Mouse (Mus musculus) intestine, embryonic 16.5 days (tissue): ENCODE data around the gene Zfp598. TPM values are rescaled to one million over a fixed set of nuclear protein-coding genes. Genes with fewer than 3 reads are reported as not detected.

Source experiments
- ATAC-seq: fragments of 200-750 bp; cut with Nextera tagmentation; 2 replicates; pipeline ENCODE4 v1.8.0; 2017; ENCODE audit warnings: moderate TSS enrichment, moderate library complexity
- H3K27ac ChIP-seq: fragments of 300-500 bp; sonication (generic); 2 replicates; pipeline ENCODE4 v1.5.1; 2014; ENCODE audit warnings: mild to moderate bottlenecking, low read length
- H3K27me3 ChIP-seq: fragments of 300-500 bp; sonication (generic); replicated peaks from 2 replicates; pipeline ENCODE4 v1.6.1; 2014; ENCODE audit warnings: low read length, control low read depth, mixed read lengths; ENCODE audit not compliant: control insufficient read depth, insufficient read depth
- H3K36me3 ChIP-seq: fragments of 300-500 bp; sonication (generic); 2 replicates; pipeline ENCODE4 v1.6.1; 2014; ENCODE audit warnings: low read length, control low read depth; ENCODE audit not compliant: control insufficient read depth, insufficient read depth
- H3K4me1 ChIP-seq: fragments of 300-500 bp; sonication (generic); 2 replicates; pipeline ENCODE4 v1.6.1; 2014; ENCODE audit warnings: low read length, control low read depth, mixed read lengths; ENCODE audit not compliant: control insufficient read depth, insufficient read depth
- H3K4me2 ChIP-seq: fragments of 300-500 bp; sonication (generic); 2 replicates; pipeline ENCODE4 v1.6.1; 2014; ENCODE audit warnings: low read depth, low read length, control low read depth
- H3K4me3 ChIP-seq: fragments of 300-500 bp; sonication (generic); 2 replicates; pipeline ENCODE4 v1.5.1; 2014; ENCODE audit warnings: mild to moderate bottlenecking, low read length
- H3K9ac ChIP-seq: fragments of 300-500 bp; sonication (generic); 2 replicates; pipeline ENCODE4 v1.6.1; 2014; ENCODE audit warnings: low read depth, low read length
- H3K9me3 ChIP-seq: fragments of 300-500 bp; sonication (generic); 2 replicates; pipeline ENCODE4 v1.6.1; 2016; ENCODE audit warnings: low read length, control low read depth; ENCODE audit not compliant: control insufficient read depth
- WGBS: fragments of 180-500 bp; shearing (Covaris S2); extraction: QIAGEN DNeasy Blood & Tissue Kit; methylation state at CpG from one replicate; pipeline ENCODE4 v1.1.7; 2014; 5-methylcytosine and 5-hydroxymethylcytosine counted together
- polyA plus RNA-seq: library from polyadenylated mRNA; unstranded; fragments of >200 nt; fragmentation: Nextera tagmentation; extraction: Ambion mirVana; gene quantifications from 2 replicates; pipeline ENCODE4 v1.2.1, GENCODE M21; 2015

The Zfp598 gene
- polyA plus RNA-seq, 1 experiment from 2014 or later, result 11.0 TPM

DNA sequence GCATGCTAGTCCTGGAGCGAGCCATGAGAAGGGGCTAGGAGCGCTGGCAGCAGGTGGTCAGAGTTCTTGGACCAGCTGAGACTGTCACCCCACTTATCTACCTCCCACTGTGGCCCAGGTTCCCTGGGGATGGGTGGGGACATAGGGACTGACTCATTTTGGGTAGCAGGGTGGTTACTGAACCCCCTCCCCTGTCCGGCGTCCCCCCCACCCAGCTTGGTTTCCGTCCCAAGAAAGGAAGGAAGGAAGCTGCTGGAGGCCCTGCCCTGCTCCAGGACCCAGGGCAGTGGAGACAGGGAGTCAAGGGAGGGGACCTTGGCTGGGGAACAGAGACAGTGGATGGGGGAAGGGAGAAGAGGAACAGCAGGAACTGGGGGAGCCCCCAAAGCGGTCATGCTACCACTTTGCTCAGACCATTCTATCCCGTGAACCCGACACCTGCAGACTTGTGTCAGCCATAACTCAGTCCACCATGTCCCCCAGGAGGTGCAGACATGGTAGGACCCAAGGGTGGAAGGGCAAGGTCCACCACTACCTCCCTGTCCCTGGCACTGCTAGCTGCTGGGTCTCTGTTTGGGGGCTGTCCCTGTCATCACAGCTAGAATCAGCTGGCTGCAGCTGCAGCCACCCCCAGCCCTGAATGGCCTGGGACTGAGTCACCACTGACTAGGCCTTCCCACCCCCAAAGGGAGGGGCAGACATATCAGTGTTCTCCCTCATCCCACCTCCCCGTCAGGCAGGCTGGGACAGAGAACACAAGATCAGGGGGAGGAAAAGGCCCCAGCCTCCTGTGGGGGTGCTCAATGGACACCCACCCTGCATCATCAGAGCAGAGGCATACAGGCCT, 24.4 kb upstream of the Zfp598 start:
- peak; percentile 12; the same call in 1 of the 2 replicates for ATAC-seq
- Histone ChIP-seq H3K9ac (peak overlapping the region; percentile 43), H3K27ac (peak overlapping the region; percentile 79), H3K36me3 (no peaks in the 10 kb centered on the region), H3K9me3 (no peaks in the 10 kb centered on the region), H3K4me3 (no peak overlapping the region), H3K4me2 (peak overlapping the region; percentile 29), H3K27me3 (no peaks in the 10 kb centered on the region), H3K4me1 (peaks cover 40% of the 10 kb centered on the region)
- 74% methylated on average over 9 of the region's 9 CpGs for WGBS

DNA sequence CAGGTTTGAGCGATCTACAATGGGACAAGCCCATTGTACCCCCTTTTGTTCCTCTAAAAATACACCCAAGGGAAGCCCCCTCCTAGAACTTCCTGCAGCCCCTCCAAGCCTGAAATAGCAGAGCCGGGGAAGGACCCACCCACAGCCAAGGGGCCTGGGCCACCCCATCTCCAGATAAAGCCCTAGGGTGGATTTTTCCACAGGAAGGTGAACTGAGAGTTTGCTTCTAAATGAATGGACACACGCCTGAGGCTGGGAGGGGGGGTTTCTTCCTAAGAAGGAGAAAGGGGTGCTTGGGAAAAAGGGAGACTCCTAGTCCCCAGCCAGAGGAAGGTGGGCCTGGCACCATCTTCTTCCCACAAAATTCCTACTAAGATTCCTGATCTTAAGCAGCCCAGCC, 23.6 kb upstream of the Zfp598 start:
- H3K4me1 ChIP-seq, result peaks cover 45% of the 10 kb centered on the region
- peak overlapping the region; percentile 63 for H3K27ac ChIP-seq
- no peaks in the 10 kb centered on the region for H3K27me3 ChIP-seq
- no peaks in the 10 kb centered on the region for H3K36me3 ChIP-seq
- no peak overlapping the region for H3K4me2 ChIP-seq
- H3K4me3 ChIP-seq, result no peak overlapping the region
- 79% methylated on average over 3 of the region's 3 CpGs for WGBS
- no peak for ATAC-seq
- H3K9ac ChIP-seq, result peak overlapping the region; percentile 33; the same call in 1 of the 2 replicates
- no peaks in the 10 kb centered on the region for H3K9me3 ChIP-seq

DNA sequence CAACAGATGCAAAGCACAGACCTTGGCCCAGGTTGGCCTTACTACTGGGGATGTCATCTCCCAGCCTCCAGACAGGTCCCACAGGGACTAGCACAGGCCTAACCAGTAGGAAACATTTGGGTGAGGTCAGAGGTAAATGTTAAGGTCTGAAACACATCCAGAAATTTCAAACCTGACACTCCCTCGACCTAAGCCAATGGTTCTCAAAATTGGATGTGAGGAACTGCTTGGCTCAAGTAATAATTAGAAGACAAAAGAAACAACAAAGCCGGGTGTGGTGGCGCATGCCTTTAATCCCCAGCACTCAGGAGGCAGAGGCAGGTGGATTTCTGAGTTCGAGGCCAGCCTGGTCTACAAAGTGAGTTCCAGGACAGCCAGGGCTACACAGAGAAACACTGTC, 23.1 kb upstream of the Zfp598 start:
- Histone ChIP-seq H3K36me3 (no peaks in the 10 kb centered on the region), H3K27me3 (no peaks in the 10 kb centered on the region), H3K9me3 (no peaks in the 10 kb centered on the region), H3K4me3 (no peak overlapping the region), H3K4me1 (peaks cover 45% of the 10 kb centered on the region), H3K27ac (peak overlapping the region; percentile 54), H3K9ac (peak overlapping the region; percentile 33; the same call in 1 of the 2 replicates), H3K4me2 (no peak overlapping the region)
- ATAC-seq, result no peak
- WGBS, result 85% methylated on average over 4 of the region's 4 CpGs

DNA sequence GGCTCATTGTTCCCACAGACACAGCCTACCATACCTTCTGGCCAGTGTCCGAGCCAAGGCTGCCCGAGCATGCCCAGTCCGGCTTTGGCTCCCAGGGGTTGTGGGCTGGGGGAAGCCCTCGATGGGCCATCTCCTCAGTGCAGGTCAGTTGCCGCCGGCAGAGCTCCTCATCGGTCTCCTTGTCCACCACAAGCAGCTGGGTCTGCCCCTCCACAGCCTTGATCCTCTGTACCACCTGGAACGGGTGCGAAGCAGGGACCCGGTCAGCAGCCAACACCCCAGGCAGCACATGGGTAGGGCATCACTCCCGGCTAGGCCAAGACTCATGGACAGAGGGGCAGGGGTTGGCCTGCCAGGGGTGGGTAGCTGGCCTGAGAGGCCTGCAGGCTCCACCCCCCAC, 22.0 kb upstream of the Zfp598 start:
- no peak overlapping the region for H3K4me3 ChIP-seq

DNA sequence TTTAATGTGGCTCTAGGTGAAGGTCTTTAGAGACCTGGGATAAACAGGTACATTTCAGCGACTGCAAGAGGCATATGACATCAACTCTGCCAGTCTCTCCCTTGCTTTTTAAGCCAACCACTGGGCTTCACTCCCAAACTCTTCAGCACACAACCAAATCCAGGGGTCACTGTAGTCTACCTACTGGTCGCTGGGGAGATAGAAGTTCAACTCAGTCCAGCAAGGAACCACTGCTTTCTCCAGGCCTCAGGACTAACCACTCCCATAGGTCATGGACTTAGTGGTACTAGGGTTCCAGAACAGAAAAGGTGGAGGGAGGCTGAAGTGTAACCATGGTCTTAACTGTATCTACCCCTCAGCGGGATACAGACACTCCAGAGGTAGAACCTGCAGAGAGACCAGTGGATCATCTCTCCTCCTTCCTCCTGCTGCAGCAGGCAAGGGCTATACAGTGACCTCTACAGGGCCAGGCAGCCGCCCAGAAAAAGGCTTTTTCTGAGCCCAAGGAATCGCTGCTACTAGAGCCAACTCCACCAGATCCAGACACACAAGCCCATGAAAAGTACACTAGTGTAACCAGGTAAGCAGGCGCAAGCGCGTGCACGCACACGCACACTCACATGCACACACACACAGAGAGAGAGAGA, 20.6 kb upstream of the Zfp598 start:
- H3K36me3 ChIP-seq, result no peaks in the 10 kb centered on the region
- no peaks in the 10 kb centered on the region for H3K27me3 ChIP-seq
- peak overlapping the region; percentile 99 for H3K4me2 ChIP-seq
- no peaks in the 10 kb centered on the region for H3K9me3 ChIP-seq
- WGBS, result 79% methylated on average over 10 of the region's 10 CpGs
- H3K4me1 ChIP-seq, result peaks cover 45% of the 10 kb centered on the region
- ATAC-seq, result no peak
- H3K27ac ChIP-seq, result no peak overlapping the region
- peak overlapping the region; percentile 89 for H3K4me3 ChIP-seq
- H3K9ac ChIP-seq, result peak overlapping the region; percentile 91; the same call in 1 of the 2 replicates

More for the DNA sequence above, 22.0 kb upstream of the Zfp598 start:
- 86% methylated on average over 11 of the region's 11 CpGs for WGBS
- ATAC-seq, result no peak
- no peaks in the 10 kb centered on the region for H3K27me3 ChIP-seq
- 0 out of 2 replicates have a peak overlapping the region, but pooled peaks have one; percentile 42 for H3K9ac ChIP-seq
- H3K4me2 ChIP-seq, result 0 out of 2 replicates have a peak overlapping the region, but pooled peaks have one; percentile 14
- H3K9me3 ChIP-seq, result no peaks in the 10 kb centered on the region
- peaks cover 45% of the 10 kb centered on the region for H3K4me1 ChIP-seq
- no peaks in the 10 kb centered on the region for H3K36me3 ChIP-seq
- H3K27ac ChIP-seq, result no peak overlapping the region

DNA sequence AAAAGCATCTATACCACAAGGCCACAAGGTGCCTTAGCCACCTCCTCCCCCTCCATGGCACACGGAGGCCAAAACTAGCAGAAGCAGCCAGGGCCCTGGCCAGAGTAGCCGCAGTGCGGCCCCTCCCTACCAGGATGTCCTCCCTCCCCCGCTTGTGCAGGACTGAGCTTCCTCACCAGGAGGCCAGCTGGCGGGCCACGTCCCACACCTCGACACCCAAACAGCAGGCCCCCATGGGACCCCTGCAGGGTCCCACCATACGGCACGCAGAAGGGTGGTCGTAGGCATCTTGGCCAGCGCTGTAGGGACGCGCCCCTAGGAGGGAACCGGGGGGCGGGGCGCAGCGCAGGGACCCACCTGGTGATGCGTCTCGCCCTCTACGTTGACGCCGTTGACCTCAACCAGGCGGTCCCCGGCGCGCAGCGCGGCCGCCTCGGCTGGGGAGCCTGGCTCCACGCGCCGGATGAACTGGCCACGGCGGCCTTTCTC, 19.9 kb upstream of the Zfp598 start:
- H3K4me1 ChIP-seq, result peaks cover 38% of the 10 kb centered on the region
- no peaks in the 10 kb centered on the region for H3K36me3 ChIP-seq
- peak overlapping the region; percentile 91 for H3K9ac ChIP-seq
- ATAC-seq, result peak; percentile 33
- no peaks in the 10 kb centered on the region for H3K27me3 ChIP-seq
- peak overlapping the region; percentile 89 for H3K4me3 ChIP-seq
- peak overlapping the region; percentile 61 for H3K27ac ChIP-seq
- H3K4me2 ChIP-seq, result peak overlapping the region; percentile 99
- H3K9me3 ChIP-seq, result no peaks in the 10 kb centered on the region
- WGBS, result under 1% methylated on average over 35 of the region's 35 CpGs

DNA sequence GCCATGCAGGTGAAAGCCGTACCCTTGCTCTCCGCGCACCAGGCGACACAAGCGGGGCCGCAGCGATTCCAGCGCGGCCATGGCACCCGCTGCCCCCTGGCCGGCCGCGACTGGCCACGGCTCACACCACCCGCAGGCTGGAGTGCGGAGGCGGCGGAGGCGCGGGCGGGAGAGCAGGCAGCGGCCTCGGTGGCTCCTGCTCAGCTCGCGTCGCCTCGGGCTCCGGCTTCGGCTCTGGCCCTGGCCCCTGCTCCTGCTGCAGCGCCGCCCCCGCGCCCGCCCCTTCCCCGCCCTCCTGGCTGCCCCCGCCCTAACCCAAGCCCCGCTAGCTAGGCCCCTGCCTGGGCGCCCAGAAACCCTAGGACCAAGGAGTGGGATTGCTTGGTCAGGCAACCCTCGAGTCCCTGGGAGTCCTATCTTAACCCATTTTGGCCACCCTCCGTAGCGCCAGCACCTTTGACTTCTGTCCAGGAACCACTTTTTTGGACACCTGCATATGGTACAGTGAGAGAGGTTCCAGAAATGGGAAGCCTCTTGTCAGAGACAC, 19.3 kb upstream of the Zfp598 start, which contains the start of gene Slc9a3r2:
TSS of gene Slc9a3r2 (minus strand) at position 258 of the 547 bp plus-strand sequence.
- Histone ChIP-seq H3K36me3 (no peaks in the 10 kb centered on the region), H3K27me3 (no peaks in the 10 kb centered on the region), H3K4me3 (peak within 1 kb of the TSS; percentile 89), H3K9ac (peak within 1 kb of the TSS; percentile 91), H3K27ac (peak within 1 kb of the TSS; percentile 61), H3K9me3 (no peaks in the 10 kb centered on the region), H3K4me1 (peaks cover 33% of the 10 kb centered on the region), H3K4me2 (peak within 1 kb of the TSS; percentile 99)
- WGBS, result 2% methylated on average over 41 of the region's 41 CpGs
- ATAC-seq, result peak; percentile 75

DNA sequence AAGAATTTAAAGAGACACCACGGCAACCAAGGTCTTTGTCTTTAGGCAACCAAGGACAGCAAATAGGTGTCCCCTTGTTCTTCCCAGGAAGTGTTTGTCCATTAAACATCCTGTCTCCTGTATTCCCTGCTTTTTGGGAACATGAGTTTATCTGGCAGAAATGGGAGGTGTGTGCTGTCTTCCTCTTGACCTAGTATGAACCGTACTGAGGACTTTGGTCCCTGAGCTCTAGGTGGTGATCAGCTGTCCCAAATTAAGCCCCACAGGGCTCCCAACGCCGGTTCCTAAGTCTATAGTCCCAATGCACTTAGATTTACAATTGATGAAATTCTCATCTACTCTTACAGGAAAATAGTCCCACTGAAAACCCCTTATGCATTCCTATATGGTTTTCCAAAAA, 18.7 kb upstream of the Zfp598 start:
- Histone ChIP-seq H3K9ac (peak overlapping the region; percentile 91; the same call in 1 of the 2 replicates), H3K27ac (no peak overlapping the region), H3K4me2 (peak overlapping the region; percentile 99; the same call in 1 of the 2 replicates), H3K4me1 (peaks cover 28% of the 10 kb centered on the region), H3K27me3 (no peaks in the 10 kb centered on the region), H3K4me3 (no peak overlapping the region), H3K36me3 (no peaks in the 10 kb centered on the region), H3K9me3 (no peaks in the 10 kb centered on the region)
- no peak for ATAC-seq
- 73% methylated on average over 4 of the region's 4 CpGs for WGBS

DNA sequence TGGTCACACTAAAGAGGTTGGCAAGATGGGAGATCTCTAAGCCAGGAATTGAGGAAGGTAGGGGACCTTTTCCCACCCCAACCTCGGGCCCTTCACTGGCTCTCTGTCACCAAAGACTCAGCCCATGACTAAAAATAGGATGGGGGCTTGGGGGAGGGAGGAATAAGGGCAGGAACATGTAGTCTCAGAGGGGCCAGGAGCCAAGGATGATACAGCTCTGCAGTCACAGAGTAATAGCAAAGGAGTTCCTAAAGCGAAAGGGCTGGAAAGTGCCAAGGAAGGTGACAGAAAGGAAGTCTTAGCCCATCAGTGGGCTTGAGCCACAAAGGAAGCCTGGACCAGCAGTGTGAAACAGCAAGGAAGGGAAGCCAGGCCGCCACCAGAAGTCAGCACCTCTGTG, 17.7 kb upstream of the Zfp598 start:
- H3K4me2 ChIP-seq, result no peak overlapping the region
- H3K9me3 ChIP-seq, result no peaks in the 10 kb centered on the region
- no peak overlapping the region for H3K27ac ChIP-seq
- H3K27me3 ChIP-seq, result peaks cover 1% of the 10 kb centered on the region; the same call in 1 of the 2 replicates
- no peak overlapping the region for H3K4me3 ChIP-seq
- WGBS, result 64% methylated on average over 3 of the region's 3 CpGs
- H3K36me3 ChIP-seq, result no peaks in the 10 kb centered on the region
- ATAC-seq, result no peak
- H3K9ac ChIP-seq, result no peak overlapping the region
- H3K4me1 ChIP-seq, result peaks cover 24% of the 10 kb centered on the region
